Mouse (Mus musculus): ENCODE data around the gene Crnkl1.

Gene Crnkl1

DNA sequence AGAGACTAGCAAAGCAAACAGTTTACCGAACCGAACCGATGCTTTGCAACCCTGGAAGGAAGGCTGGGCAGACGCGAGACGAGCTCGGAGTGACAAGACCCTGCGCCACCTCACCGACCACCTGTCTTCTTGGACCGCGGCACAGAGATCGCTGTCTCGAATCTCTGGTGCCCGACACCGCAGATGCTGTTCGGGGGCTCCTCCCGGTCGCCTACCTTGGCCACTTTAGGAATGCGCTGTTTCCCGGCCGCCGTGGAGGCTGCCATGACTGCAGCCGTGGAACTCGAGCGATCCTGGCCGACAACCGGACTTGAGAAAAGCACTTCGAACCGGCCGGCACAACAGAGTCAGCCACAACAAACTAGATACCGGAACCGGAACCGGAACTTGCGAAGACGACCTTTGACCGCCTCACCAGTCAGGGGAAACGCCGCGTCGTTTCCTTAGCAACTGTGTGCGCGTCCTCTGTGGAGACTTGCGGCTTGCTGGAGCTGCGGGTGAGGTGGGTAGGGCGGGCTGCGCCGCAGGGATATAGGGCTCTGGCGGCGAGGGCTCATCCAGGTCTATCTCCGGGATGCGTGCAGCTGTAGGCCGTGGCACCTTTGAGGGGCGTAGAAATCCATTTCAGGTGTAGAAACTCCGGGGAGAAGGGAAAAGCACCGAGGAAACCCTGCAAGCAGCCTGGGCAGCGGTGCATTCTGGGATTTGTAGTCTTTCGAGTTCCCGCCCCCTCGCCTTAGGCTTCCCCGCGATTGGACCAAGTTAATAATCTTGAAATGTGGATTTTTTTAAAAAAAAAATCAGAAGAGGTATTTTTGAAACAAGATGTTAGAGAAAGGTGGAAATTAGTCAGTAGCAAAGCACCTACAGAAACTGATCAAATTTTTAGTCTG lies at the start of gene Crnkl1, which contains the start of gene Cfap61:
Crnkl1 (minus strand) TSS at position 676 of the 893 bp plus-strand sequence.
Cfap61 (plus strand) TSS at position 446 of the 893 bp plus-strand sequence.
- DNase-seq (ENCODE audit: low spot score), result peak; percentile 99

DNA sequence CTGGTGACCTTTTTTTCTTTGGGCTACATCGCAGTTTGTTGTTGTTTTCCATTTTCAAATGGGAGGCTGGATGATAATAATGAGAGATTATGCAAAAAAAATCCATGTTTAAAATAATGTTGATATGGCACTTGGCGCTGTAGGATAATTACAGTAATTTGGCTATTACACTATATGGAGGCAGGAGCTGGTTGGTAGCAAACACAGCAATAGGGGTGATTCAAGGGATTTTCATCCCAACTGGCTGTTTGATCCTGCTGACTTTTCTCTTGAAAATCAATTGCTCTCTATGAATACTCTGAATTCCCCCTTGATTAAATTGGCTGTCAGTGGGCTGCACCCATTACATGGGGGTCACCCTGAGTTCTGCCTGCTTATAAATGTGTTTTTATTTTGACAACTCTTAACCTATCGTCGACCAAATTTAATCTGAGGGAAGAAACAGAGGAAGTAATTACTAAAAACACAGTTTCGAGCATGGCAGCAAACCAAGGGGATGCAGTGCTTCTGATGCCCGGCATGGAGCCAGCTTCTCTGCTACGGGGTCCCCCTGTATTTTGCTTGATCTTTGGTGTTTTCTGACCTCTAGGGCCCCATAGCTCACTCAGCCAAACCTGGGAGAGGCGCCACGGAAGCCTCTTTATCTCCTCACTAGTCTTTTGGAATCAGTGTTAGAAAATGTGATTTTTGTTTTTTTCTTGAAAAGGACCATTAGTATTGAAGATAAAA lies 47.7 kb upstream of the Crnkl1 start:
- DNase-seq (ENCODE audit: low spot score), result no peak

DNA sequence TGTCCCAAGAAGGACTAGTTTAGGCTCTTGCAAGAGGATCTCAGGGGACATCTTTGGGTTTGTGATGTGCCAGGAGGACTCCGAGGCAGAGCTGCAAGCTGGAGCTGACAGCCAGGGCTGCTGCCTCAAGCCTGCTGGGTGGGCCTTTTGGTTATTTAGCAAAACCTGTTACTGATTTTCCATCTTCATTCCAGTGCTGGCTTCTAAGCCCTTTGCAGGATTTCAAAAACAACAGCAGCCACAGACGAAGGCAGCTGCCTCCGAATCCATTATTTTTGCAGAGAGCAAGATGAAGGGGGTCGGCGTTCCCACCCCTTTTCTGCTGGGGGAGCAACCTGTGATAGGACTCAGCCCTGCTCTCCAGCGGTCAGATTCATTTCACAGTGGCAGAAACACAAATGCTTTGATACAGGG lies 46.9 kb upstream of the Crnkl1 start:
- DNase-seq (ENCODE audit: low spot score), result peak; percentile 31

DNA sequence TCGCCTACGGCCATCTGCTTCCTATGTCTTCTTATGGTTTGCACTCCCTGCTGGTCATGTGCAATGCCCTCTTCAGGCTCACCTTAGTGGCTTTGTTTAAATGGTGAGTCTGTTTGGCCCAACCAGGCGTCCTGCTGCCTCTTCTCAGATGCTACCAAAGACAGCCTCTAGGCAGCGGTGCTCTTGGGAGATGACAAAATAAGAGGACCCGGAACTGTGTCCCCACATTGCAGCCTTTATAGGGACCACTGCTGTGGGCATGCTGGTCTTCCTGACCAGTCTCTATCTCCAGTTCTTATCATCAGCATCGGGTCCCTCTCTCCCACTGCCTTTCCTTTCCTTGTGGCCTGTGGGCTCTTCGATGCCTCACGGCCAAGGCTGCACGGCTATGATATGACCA lies 46.1 kb upstream of the Crnkl1 start:
- no peak for DNase-seq (ENCODE audit: low spot score)

DNA sequence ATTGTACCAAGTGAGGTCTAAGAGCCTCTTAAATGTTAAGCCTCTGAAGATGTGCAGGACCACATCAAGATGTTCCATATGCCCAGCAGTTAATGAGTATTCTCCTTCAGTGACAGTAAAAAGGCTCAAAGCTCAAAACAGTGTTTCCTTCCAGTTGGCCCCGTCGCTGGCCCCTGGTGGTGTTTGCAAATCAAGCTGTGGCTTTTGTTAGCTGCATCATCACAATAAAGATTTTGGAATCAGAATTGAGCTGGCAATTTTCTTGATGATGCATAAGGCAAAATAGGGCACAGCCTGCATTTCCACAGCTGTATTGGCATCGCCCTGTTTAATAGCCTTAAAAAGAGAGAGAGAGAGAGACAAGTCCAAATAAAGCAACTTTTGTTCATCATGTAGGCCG lies 44.8 kb upstream of the Crnkl1 start:
- no peak for DNase-seq (ENCODE audit: low spot score)

DNA sequence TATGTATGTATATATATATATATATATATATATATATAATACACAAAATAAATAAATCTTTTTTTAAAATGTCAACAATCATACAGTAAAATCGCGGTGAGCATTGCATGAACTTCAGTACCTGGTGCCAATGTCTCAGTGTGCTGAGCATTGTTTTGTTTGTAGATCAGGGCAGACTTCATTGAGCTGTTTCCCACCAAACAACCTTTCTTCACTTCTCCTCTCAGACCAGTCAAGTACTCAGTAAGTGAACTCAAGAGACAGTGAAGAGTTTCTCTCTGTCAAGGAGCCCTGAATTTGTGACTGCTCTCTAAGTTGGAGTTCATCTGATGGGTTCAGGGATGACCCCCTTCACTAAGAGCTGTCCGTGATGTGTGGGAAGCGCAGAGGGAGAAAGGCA lies 37.8 kb upstream of the Crnkl1 start:
- no peak for DNase-seq (ENCODE audit: low spot score)

DNA sequence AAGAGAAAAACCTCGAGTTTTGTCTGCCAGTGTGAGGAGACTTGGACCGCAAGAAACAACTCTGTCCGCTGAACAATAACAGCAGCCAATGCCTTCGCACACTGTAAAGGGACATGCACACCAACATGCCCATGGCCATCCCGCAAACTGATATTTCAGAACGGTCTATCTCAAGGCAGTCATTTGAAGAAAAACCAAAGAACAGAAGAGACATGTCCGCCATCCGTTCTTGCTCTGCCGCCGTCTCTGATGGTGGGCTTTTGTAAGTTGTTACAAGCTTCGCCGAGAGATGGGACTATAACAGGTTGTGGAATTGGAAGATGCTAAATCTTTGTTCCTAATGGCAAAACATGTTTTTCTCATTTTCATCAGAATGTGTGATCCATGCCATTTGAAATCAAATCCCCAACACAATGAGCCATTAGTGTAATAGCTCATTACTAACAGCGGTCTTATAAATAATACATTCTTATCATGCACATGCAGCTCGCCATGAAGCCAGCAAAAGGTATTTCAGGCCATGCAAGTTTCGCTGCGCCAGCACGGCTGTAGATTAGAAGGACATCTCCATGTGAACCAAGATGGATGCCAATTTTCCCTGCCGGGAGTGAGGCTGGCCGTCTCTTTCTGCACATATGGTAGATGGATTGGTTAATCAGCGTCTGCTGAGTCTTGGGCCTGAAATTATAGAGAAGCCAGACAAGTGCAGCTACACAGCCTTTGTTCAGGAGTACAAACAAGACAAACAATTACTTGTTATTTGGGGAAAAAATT lies 36.6 kb upstream of the Crnkl1 start:
- no peak for DNase-seq (ENCODE audit: low spot score)

DNA sequence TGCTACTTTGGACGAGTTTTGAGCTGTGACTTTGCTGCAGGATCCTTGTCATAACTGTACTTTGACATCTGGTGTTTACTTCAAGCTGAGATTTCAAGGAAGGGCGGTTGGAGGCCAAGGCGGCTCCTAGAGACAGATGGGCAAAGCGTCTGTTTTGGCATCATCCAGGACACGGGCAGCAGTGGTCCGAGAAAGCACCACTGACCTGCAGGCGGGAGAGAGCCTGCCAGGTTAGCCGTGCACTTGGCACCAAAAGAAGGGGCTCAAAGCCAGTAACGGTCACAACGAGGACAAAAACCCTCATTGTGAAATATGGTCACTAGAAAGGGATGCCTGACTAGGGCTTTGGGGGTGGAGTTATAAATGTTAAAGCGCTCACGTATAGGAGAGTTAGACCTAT lies 35.9 kb upstream of the Crnkl1 start:
- DNase-seq (ENCODE audit: low spot score), result no peak

DNA sequence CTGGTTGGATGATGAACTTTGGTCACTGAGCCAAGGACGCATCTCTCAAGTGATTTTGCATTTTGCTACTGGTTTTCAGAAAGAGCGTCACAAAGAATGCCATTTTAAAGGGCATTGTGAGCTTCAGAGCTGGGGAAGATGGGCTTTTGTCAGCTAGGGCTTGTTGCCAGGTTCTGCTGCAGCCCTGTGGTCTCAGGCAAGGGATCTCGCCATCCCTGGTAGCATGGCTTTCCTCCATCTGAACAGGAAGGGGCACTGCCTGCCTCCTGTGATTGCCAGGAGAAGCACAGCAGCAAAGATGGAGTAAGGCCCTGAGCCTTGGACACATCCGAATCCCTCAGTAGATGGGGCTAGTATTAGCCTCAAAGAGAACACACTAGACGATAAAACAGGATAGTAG lies 27.0 kb upstream of the Crnkl1 start:
- no peak for DNase-seq (ENCODE audit: low spot score)

DNA sequence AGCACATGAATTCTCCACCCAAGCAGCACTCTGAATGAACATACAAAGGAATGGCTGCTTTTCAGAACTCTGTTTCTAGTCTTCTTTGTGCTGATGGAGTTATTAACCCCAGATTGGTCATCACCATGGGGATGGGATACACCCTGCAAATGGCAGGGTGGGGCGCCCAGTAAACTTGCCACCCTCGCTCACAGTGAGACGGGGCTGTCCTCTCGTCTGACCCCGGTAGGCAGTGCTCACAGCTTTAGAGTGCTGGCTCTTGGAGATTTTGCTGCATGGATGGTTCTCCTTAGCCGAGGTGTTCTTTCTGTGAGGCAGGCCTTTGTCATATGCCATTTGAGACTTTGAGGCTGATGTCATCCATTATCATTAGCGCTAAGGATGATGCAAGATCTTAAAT lies 23.7 kb upstream of the Crnkl1 start:
- DNase-seq (ENCODE audit: low spot score), result peak; percentile 59

DNA sequence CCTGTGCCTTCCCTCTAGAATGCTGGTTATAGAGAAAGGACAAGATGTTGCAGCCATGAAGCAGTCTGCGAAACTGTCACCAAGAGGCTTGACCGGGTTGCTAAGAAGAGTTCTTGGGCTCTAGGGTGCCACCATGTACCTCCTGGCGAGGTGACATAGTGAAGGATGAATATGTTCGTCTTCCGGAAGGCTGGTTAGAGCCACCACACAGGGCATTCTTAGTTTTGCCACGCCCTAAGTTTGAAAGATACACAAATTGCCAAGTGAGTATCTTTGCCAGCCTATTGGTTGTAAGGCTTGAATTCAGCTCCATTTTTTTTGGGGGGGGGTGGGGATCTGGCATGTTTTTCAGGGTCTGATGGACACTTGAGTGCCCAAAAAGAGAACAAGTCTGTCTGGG lies 23.3 kb upstream of the Crnkl1 start:
- DNase-seq (ENCODE audit: low spot score), result peak; percentile 29

DNA sequence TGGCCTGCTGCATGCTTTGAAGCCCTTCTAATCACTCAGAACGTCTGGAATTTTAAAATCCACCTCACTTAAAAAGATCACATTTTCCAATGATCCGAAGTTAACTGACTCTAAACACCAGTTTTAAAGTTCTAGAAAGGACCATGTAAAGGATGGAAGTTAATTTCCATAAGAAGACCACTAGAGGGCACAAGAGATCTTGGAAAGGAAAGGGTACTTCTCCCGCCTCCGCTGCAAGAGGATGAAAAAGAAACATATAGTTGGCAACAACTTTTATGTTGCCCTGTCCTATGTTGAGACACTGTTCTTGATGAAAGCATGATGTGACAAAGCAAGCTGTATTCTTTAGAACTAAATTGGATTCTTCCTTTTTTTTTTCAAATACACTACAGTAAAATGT lies 22.6 kb upstream of the Crnkl1 start:
- DNase-seq (ENCODE audit: low spot score), result peak; percentile 82

DNA sequence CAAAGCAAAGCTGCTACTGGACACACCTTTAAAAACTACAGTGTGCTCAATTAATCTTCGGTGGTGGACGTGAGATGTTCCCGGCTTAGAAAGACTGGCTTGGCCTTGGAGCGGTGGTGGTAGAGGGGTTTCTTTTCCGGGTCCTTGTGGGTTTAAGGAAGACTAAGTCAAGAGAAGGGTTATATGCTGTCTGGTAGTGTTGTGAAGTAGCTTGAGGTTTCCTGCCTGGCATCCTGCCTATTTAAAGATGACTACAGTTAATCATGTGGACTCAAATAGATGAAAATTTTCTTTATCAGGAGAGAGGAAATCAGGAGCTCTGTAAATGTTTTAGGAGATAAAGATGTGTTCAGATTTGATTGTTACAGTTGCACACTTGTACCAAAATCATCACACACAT lies 21.5 kb upstream of the Crnkl1 start:
- DNase-seq (ENCODE audit: low spot score), result no peak

DNA sequence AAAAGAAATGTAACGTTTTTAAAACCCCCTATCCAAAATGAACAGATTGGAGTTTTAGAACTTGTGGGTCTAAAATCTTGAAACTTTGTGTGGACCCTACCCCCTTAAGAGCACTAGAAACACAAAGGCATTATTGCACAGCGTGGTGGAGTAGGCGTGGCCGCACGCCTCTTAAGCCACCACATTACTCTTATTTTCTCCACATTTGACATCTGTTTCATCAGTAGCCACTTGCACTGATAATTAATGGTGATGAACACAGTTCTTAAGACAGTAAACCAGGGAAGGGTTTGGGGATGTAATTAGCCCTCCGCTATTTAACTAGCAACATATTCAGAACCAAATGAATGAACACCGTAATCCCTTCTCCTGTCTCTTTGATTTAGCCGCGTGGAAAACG lies 21.0 kb upstream of the Crnkl1 start:
- no peak for DNase-seq (ENCODE audit: low spot score)

DNA sequence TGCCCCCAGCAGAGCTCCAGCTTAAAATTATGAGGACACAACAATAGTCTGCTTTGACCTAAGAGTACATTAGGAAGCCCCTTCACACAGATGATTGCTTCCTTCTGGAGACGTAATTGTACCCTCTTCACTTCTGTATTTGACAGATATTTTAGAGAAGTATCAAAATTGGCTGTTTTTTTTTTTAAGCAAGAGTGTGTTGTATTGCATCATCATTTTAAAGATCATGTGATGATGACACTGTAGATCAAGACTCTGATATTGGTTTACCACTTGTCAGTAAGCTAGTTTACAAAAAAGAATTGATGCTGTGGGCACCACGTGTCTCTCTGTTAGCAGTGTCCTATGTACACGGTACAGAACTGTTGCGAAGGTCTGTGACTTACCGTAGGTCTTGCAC lies 17.9 kb upstream of the Crnkl1 start:
- DNase-seq (ENCODE audit: low spot score), result no peak

DNA sequence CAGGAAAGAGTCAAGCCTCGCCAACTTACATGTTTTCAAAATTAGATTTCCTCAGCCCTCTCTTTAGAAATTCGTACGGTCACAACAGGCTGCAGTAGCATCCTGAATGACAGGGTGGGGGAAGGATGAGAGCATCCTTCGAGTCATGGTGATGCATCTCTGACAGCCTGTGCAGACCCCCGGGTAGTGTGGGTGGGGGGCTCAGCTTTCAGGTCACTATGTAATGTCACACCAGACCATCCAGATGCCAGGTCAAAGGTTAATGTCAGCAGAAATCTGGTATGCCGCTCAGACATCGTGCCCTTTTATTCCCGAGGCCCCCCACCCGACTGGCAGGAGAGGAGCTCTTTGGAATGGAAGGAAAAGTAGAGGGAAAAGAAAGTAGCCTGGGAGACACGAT lies 15.4 kb upstream of the Crnkl1 start:
- DNase-seq (ENCODE audit: low spot score), result peak; percentile 73

DNA sequence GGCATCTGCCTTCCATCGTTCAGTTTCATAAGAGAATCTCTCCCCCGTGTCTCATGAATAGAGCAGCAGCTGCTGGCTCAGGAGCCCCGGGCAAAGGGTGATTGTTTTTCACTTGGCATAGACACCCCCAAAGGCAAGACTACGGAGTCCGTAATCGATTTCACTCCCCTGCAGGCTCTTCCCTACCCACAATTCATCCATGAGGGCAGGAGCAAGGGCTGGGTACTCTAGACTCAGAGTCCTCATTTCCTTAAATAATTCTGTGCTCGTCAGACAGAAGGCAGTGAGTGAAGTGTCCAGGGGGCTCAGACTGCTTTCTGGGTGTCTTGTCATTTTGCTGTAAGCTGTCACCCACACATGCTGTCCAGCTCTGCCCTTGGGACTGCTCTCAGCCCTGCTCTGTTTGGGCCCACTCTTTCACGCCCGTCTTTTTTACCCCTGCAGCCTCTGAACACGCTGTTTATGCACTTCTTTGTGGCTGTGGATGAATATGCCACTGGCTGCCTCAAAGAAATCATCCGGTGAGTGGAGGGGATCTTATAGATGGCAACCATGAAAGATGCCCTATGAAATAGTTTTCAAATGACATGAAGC lies 14.8 kb upstream of the Crnkl1 start:
- DNase-seq (ENCODE audit: low spot score), result peak; percentile 40

DNA sequence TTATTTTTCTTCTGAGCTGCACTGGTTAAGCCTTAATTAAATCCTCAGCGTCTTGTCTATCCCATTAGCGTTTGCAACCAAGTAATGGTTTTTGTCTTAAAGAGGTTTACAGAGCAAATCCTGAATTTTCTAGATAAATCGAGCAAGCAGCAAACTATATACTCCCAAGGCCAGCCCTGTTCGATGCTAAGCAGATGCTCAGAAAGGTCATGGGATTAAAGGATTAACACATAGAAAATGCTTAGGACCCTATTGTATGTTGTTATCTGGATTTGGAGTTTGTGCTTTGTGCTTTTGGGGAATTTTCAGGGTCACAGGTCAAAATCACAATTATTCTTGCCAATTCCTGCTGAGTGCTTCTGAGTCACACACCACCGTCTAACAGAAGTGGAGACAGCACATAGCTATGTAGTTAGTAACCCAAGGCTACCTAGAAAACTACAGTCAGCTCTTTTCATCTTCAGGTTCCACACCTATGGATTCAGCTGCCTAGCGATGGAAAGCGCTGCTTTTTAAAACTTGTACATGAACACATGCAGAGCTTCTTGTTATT lies 13.7 kb upstream of the Crnkl1 start:
- DNase-seq (ENCODE audit: low spot score), result no peak

DNA sequence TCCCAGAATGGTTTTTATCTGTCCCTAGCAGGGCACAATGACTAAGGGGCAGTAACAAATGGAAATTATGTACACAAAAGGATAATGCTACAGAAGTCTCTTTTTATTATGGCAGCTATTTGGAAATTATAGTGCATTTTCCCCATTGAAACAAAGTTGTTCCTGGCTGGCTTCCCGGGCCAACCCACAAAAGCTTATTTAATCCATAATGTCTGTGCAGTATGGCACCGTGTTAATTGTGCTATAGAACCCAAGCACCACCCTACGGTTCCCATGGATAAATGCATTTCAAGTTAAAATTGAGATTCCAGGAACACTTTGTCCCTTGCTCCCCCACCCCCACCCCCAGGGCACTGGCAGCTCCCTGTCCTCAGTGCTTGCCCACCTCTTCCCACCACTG lies 9.5 kb upstream of the Crnkl1 start:
- DNase-seq (ENCODE audit: low spot score), result no peak

DNA sequence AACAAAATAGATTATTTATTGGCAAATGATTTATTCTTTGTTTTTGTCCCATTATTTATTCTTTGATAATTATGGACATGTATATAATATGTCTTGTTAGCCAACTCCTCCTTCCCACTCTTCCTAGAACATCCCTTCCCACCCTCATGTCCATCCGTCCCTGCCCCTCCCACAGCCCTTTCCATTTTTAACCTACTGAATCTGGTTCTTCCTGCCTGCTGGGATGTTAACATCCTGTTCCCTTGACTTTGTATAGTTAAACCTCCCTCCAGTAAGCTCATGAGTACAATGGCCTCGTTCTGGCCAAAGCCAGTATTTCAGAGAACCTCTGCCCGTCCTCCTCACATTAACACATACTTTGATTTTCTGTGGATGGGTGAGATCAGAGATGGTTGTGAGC lies 6.6 kb upstream of the Crnkl1 start:
- DNase-seq (ENCODE audit: low spot score), result no peak

DNA sequence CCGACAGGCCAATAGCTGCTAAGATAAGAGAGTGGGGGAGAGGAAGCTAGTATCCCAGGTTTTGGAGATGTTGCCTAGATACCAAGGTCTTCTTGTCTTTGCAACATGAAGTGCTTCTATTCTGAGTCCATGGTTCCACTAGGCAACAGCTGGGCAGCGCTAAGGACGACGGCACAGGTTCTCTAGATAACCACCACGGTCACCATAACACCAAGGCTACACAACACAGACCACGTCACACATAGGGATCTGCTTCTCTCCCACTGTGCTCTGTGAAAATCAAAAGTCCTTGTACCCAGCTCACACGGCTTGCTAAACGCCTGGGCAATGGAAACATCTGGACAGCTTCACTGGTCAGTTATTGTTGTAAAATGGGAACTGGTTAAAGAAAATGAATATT lies 2.2 kb upstream of the Crnkl1 start:
- DNase-seq (ENCODE audit: low spot score), result no peak
